Mouse (Mus musculus) retina, adult 2 months (tissue): ENCODE measurements around the gene Castor2.

Source experiments
- DNase-seq: peaks from one replicate; pipeline ENCODE4 v3.0.0-alpha.2; 2012; ENCODE audit warnings: low read depth, low spot score

Castor2 gene

GRCm38 (mm10) chr5:134099496-134100211 is at the start of gene Castor2:
Castor2 (plus strand) TSS chr5:134099711.
- peak; percentile 85 for DNase-seq

GRCm38 (mm10) chr5:134050711-134051110 is 48.8 kb upstream of the Castor2 start:
- no peak for DNase-seq

GRCm38 (mm10) chr5:134052614-134053013 is 46.9 kb upstream of the Castor2 start:
- DNase-seq: no peak

- no peak for DNase-seq
Measured at GRCm38 (mm10) chr5:134054496-134054895, 45.0 kb upstream of the Castor2 start.

GRCm38 (mm10) chr5:134058793-134059352 is 40.6 kb upstream of the Castor2 start:
- no peak for DNase-seq

- DNase-seq: peak; percentile 45
Measured at GRCm38 (mm10) chr5:134063362-134064064, 36.0 kb upstream of the Castor2 start.

GRCm38 (mm10) chr5:134066261-134066660 is 33.2 kb upstream of the Castor2 start:
- DNase-seq: no peak

GRCm38 (mm10) chr5:134067924-134068323 is 31.6 kb upstream of the Castor2 start:
- no peak for DNase-seq

GRCm38 (mm10) chr5:134073512-134074041 is 25.9 kb upstream of the Castor2 start:
- DNase-seq: no peak

GRCm38 (mm10) chr5:134074368-134074767 is 25.1 kb upstream of the Castor2 start:
- no peak for DNase-seq

GRCm38 (mm10) chr5:134076175-134076574 is 23.3 kb upstream of the Castor2 start:
- DNase-seq: no peak

GRCm38 (mm10) chr5:134080685-134081548 is 18.6 kb upstream of the Castor2 start:
- DNase-seq: no peak

GRCm38 (mm10) chr5:134085227-134085626 is 14.3 kb upstream of the Castor2 start:
- no peak for DNase-seq

- no peak for DNase-seq
Measured at GRCm38 (mm10) chr5:134085887-134086639, 13.4 kb upstream of the Castor2 start.

- DNase-seq: no peak
Measured at GRCm38 (mm10) chr5:134087211-134087610, 12.3 kb upstream of the Castor2 start.

GRCm38 (mm10) chr5:134095766-134096165 is 3.7 kb upstream of the Castor2 start:
- no peak for DNase-seq

GRCm38 (mm10) chr5:134098341-134098902 is 1.1 kb upstream of the Castor2 start:
- DNase-seq: no peak

- DNase-seq: peak; percentile 15
Measured at GRCm38 (mm10) chr5:134098976-134099375, 535 bp upstream of the Castor2 start.

GRCm38 (mm10) chr5:134100232-134100771 is 791 bp downstream of the Castor2 start:
- no peak for DNase-seq

GRCm38 (mm10) chr5:134101322-134101721 is 1.8 kb downstream of the Castor2 start:
- DNase-seq: no peak
